Mouse (Mus musculus) forebrain, embryonic 14.5 days (tissue): ENCODE data around the gene Atp6v1g2. TPM values are rescaled to one million over a fixed set of nuclear protein-coding genes. Genes with fewer than 3 reads are reported as not detected.

Experiments
- ATAC-seq: fragments of 200-750 bp; cut with Nextera tagmentation; 2 replicates; pipeline ENCODE4 v1.8.0; 2017; ENCODE audit warnings: mild to moderate bottlenecking, moderate library complexity
- DNase-seq: peaks from one replicate; pipeline ENCODE4 v3.0.0-alpha.2; 2015; ENCODE audit warnings: low spot score
- H3K27ac ChIP-seq: fragments of 300-500 bp; sonication (generic); 2 replicates; pipeline ENCODE4 v1.5.1; 2014; ENCODE audit warnings: low read depth, mild to moderate bottlenecking, control low read depth, low read length, moderate library complexity
- H3K27me3 ChIP-seq: fragments of 300-500 bp; sonication (generic); replicated peaks from 2 replicates; pipeline ENCODE4 v1.6.1; 2014; ENCODE audit warnings: low read length, control low read depth, mixed read lengths; ENCODE audit not compliant: control insufficient read depth, insufficient read depth
- H3K36me3 ChIP-seq: fragments of 300-500 bp; sonication (generic); 2 replicates; pipeline ENCODE4 v1.6.1; 2014; ENCODE audit warnings: low read length, control low read depth; ENCODE audit not compliant: control insufficient read depth, insufficient read depth
- H3K4me1 ChIP-seq: fragments of 300-500 bp; sonication (generic); 2 replicates; pipeline ENCODE4 v1.6.1; 2014; ENCODE audit warnings: antibody characterized with exemption, low read length, control low read depth; ENCODE audit not compliant: control insufficient read depth, insufficient read depth
- H3K4me2 ChIP-seq: fragments of 300-500 bp; sonication (generic); 2 replicates; pipeline ENCODE4 v1.6.1; 2014; ENCODE audit warnings: mild to moderate bottlenecking, control low read depth, low read length
- H3K4me3 ChIP-seq: fragments of 300-500 bp; sonication (generic); 2 replicates; pipeline ENCODE4 v1.5.1; 2014; ENCODE audit warnings: low read depth, low read length, control low read depth
- H3K9ac ChIP-seq: fragments of 300-500 bp; sonication (generic); 2 replicates; pipeline ENCODE4 v1.6.1; 2014; ENCODE audit warnings: mild to moderate bottlenecking, low read length, control low read depth, moderate library complexity
- H3K9me3 ChIP-seq: fragments of 300-500 bp; sonication (generic); replicated peaks from 2 replicates; pipeline ENCODE4 v1.6.1; 2016; ENCODE audit warnings: low read length, control low read depth, mixed read lengths; ENCODE audit not compliant: control insufficient read depth
- WGBS: fragments of 180-500 bp; shearing (Covaris S2); extraction: QIAGEN DNeasy Blood & Tissue Kit; methylation state at CpG from one replicate; pipeline ENCODE4 v1.1.7; 2014; 5-methylcytosine and 5-hydroxymethylcytosine counted together
- polyA plus RNA-seq: library from polyadenylated mRNA; unstranded; fragments of >200 nt; fragmentation: Nextera tagmentation; extraction: Ambion mirVana; gene quantifications from 2 replicates; pipeline ENCODE4 v1.2.1, GENCODE M21; 2014

The Atp6v1g2 gene
- polyA plus RNA-seq, 1 experiment from 2014 or later, result 44.0 TPM

- DNase-seq, result peak; percentile 56
- H3K9ac ChIP-seq, result no peak overlapping the region
- WGBS, result 53% methylated on average over 11 of the region's 11 CpGs
- H3K36me3 ChIP-seq, result peaks cover 53% of the 10 kb centered on the region
- no peak overlapping the region for H3K27ac ChIP-seq
- no peak overlapping the region for H3K4me3 ChIP-seq
- H3K9me3 ChIP-seq, result no peaks in the 10 kb centered on the region
- H3K4me2 ChIP-seq, result no peak overlapping the region
- ATAC-seq, result peak; percentile 29; the same call in 1 of the 2 replicates
- H3K4me1 ChIP-seq, result no peaks in the 10 kb centered on the region
- no peaks in the 10 kb centered on the region for H3K27me3 ChIP-seq
Observed at GRCm38 (mm10) chr17:35254241-35255098, 21.0 kb downstream of the Atp6v1g2 start.

- no peaks in the 10 kb centered on the region for H3K4me1 ChIP-seq
- 0 out of 2 replicates have a peak, but pooled peaks have one; percentile 5 for ATAC-seq
- no peaks in the 10 kb centered on the region for H3K27me3 ChIP-seq
- H3K4me2 ChIP-seq, result no peak overlapping the region
- no peaks in the 10 kb centered on the region for H3K9me3 ChIP-seq
- H3K4me3 ChIP-seq, result no peak overlapping the region
- WGBS, result 66% methylated on average over 3 of the region's 3 CpGs
- no peak for DNase-seq
- H3K9ac ChIP-seq, result no peak overlapping the region
- H3K36me3 ChIP-seq, result peaks cover 45% of the 10 kb centered on the region
- H3K27ac ChIP-seq, result no peak overlapping the region
Observed at GRCm38 (mm10) chr17:35255301-35255700, 21.8 kb downstream of the Atp6v1g2 start.

- 61% methylated on average over 4 of the region's 4 CpGs for WGBS
- H3K27me3 ChIP-seq, result no peaks in the 10 kb centered on the region
- ATAC-seq, result no peak
Observed at GRCm38 (mm10) chr17:35255704-35256103, 22.2 kb downstream of the Atp6v1g2 start.

GRCm38 (mm10) chr17:35257378-35257777 lies 23.9 kb downstream of the Atp6v1g2 start:
- Histone ChIP-seq H3K9ac (no peak overlapping the region), H3K36me3 (peaks cover 24% of the 10 kb centered on the region), H3K4me1 (no peaks in the 10 kb centered on the region), H3K4me2 (no peak overlapping the region), H3K4me3 (no peak overlapping the region), H3K27me3 (0 out of 2 replicates have a peak, but pooled peaks cover 3% of the 10 kb centered on the region), H3K9me3 (no peaks in the 10 kb centered on the region), H3K27ac (no peak overlapping the region)
- no peak for DNase-seq
- WGBS, result 79% methylated on average over 1 of the region's 1 CpGs
- no peak for ATAC-seq

More at GRCm38 (mm10) chr17:35255704-35256103, 22.2 kb downstream of the Atp6v1g2 start:
- no peak overlapping the region for H3K9ac ChIP-seq
- no peak overlapping the region for H3K4me3 ChIP-seq
- no peak overlapping the region for H3K4me2 ChIP-seq
- H3K27ac ChIP-seq, result no peak overlapping the region
- DNase-seq, result no peak
- no peaks in the 10 kb centered on the region for H3K4me1 ChIP-seq
- peaks cover 41% of the 10 kb centered on the region for H3K36me3 ChIP-seq
- H3K9me3 ChIP-seq, result no peaks in the 10 kb centered on the region

GRCm38 (mm10) chr17:35257824-35258491 lies 24.5 kb downstream of the Atp6v1g2 start:
- 11% methylated on average over 17 of the region's 17 CpGs for WGBS
- Histone ChIP-seq H3K9ac (peak overlapping the region; percentile 4; the same call in 1 of the 2 replicates), H3K27me3 (0 out of 2 replicates have a peak, but pooled peaks cover 3% of the 10 kb centered on the region), H3K4me2 (peak overlapping the region; percentile 32; the same call in 1 of the 2 replicates), H3K9me3 (no peaks in the 10 kb centered on the region), H3K4me3 (no peak overlapping the region), H3K4me1 (no peaks in the 10 kb centered on the region), H3K27ac (no peak overlapping the region), H3K36me3 (peaks cover 19% of the 10 kb centered on the region)
- DNase-seq (peak; percentile 93), ATAC-seq (0 out of 2 replicates have a peak, but pooled peaks have one; percentile 11)

GRCm38 (mm10) chr17:35258492-35259478 lies 25.3 kb downstream of the Atp6v1g2 start:
- DNase-seq, result no peak
- no peak overlapping the region for H3K4me2 ChIP-seq
- ATAC-seq, result no peak
- no peaks in the 10 kb centered on the region for H3K9me3 ChIP-seq
- H3K27ac ChIP-seq, result no peak overlapping the region
- no peak overlapping the region for H3K9ac ChIP-seq
- peaks cover 10% of the 10 kb centered on the region for H3K36me3 ChIP-seq
- no peak overlapping the region for H3K4me3 ChIP-seq
- 0 out of 2 replicates have a peak, but pooled peaks cover 3% of the 10 kb centered on the region for H3K27me3 ChIP-seq
- no peaks in the 10 kb centered on the region for H3K4me1 ChIP-seq
- WGBS, result 66% methylated on average over 13 of the region's 14 CpGs

GRCm38 (mm10) chr17:35259621-35260020 lies 26.2 kb downstream of the Atp6v1g2 start:
- H3K4me1 ChIP-seq, result no peaks in the 10 kb centered on the region
- H3K27me3 ChIP-seq, result 0 out of 2 replicates have a peak, but pooled peaks cover 3% of the 10 kb centered on the region
- 73% methylated on average over 4 of the region's 4 CpGs for WGBS
- no peak overlapping the region for H3K4me3 ChIP-seq
- H3K9ac ChIP-seq, result no peak overlapping the region
- no peaks in the 10 kb centered on the region for H3K9me3 ChIP-seq
- H3K27ac ChIP-seq, result no peak overlapping the region
- no peak overlapping the region for H3K4me2 ChIP-seq
- DNase-seq, result no peak
- ATAC-seq, result no peak
- 0 out of 2 replicates have a peak, but pooled peaks cover 2% of the 10 kb centered on the region for H3K36me3 ChIP-seq

- H3K27me3 ChIP-seq, result 0 out of 2 replicates have a peak, but pooled peaks cover 3% of the 10 kb centered on the region
- H3K9ac ChIP-seq, result no peak overlapping the region
- 75% methylated on average over 13 of the region's 13 CpGs for WGBS
- H3K4me2 ChIP-seq, result no peak overlapping the region
- no peaks in the 10 kb centered on the region for H3K9me3 ChIP-seq
- H3K27ac ChIP-seq, result no peak overlapping the region
- no peaks in the 10 kb centered on the region for H3K4me1 ChIP-seq
- no peak for ATAC-seq
- no peaks in the 10 kb centered on the region for H3K36me3 ChIP-seq
- no peak for DNase-seq
- H3K4me3 ChIP-seq, result no peak overlapping the region
Observed at GRCm38 (mm10) chr17:35261651-35262050, 28.2 kb downstream of the Atp6v1g2 start.
